In the genomic region with DNA sequence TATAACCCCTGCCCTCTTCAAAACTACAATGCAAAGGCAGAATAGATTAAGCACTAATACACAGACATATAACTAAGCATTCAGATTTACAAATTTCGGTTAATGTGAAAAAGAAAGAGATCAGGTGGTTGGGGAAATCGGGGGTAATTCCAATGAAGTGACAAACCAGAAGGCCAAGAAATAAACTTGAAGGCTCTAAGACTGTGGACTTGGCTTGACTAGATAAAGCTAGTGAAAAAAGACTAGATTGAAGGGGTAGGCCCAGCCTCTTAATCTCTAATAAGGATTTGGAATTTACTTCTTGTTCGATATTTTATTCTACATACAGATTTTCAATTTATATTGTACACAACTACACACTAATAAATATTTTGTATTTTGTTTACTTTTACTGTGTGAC, we compare ENCODE assay signal across 9 mouse cellular contexts. TPM values are rescaled to one million over a fixed set of nuclear protein-coding genes. Genes with fewer than 3 reads are reported as not detected.
DNase-seq lines count a peak whose midpoint lies in the region; ATAC-seq lines count a peak whose summit lies in the region.
"Had no signal": no experiment of that assay in that cellular context is flagged by ENCODE, and none has a peak within 500 bp of the region (broad histone marks: within the 10 kb centered on the region; RNA-seq: fewer than 3 reads in every experiment).

A gene (plus strand): TSS at position 301 of the 400 bp plus-strand sequence.

- H3K4me2 ChIP-seq in kidney, embryonic 16.5 days (replicated peaks; ENCODE audit: low read depth, low read length): peak within 1 kb of the TSS; percentile 64
- peak within 1 kb of the TSS; percentile 80 for H3K4me2 ChIP-seq in embryonic facial prominence, embryonic 12.5 days (replicated peaks)
- peak within 1 kb of the TSS; percentile 90 for H3K4me2 ChIP-seq in intestine, embryonic 15.5 days (replicated peaks)
- peak within 1 kb of the TSS; percentile 82 for H3K4me2 ChIP-seq in midbrain, embryonic 12.5 days (replicated peaks)

- no peak for ATAC-seq in kidney, embryonic 16.5 days (ENCODE audit: low FRiP score, low TSS enrichment)
- ATAC-seq in embryonic facial prominence, embryonic 12.5 days (ENCODE audit: insufficient number of reproducible peaks, insufficient read depth, low FRiP score, low TSS enrichment): no peak
- ATAC-seq in intestine, embryonic 15.5 days: no peak
- ATAC-seq in midbrain, embryonic 12.5 days (ENCODE audit: low FRiP score, low read depth): no peak
- ATAC-seq in granulocyte monocyte progenitor cell, adult 5-6 weeks (replicated peaks; ENCODE audit: poor library complexity, severe bottlenecking): no peak

- peak within 1 kb of the TSS; percentile 90 for H3K27ac ChIP-seq in kidney, embryonic 16.5 days (ENCODE audit: low read length)
- 0 out of 2 replicates have a peak within 1 kb of the TSS, but pooled peaks have one; percentile 54 for H3K27ac ChIP-seq in embryonic facial prominence, embryonic 12.5 days
- peak within 1 kb of the TSS; percentile 72 for H3K27ac ChIP-seq in intestine, embryonic 15.5 days
- H3K27ac ChIP-seq in midbrain, embryonic 12.5 days (replicated peaks): no peak within 1 kb of the TSS
- H3K27ac ChIP-seq: macrophage had no signal

- peak within 1 kb of the TSS; percentile 73 for H3K9ac ChIP-seq in kidney, embryonic 16.5 days (replicated peaks; ENCODE audit: low read length)
- H3K9ac ChIP-seq in embryonic facial prominence, embryonic 12.5 days: peak within 1 kb of the TSS; percentile 70
- H3K9ac ChIP-seq in intestine, embryonic 15.5 days: peak within 1 kb of the TSS; percentile 82
- H3K9ac ChIP-seq in midbrain, embryonic 12.5 days (replicated peaks): peak within 1 kb of the TSS; percentile 75

- H3K9me3 ChIP-seq in kidney, embryonic 16.5 days (ENCODE audit: low read length): no peaks in the 10 kb centered on the region
- no peaks in the 10 kb centered on the region for H3K9me3 ChIP-seq in embryonic facial prominence, embryonic 12.5 days
- H3K9me3 ChIP-seq in intestine, embryonic 15.5 days: no peaks in the 10 kb centered on the region
- no peaks in the 10 kb centered on the region for H3K9me3 ChIP-seq in midbrain, embryonic 12.5 days

- no peaks in the 10 kb centered on the region; the same call in 1 of the 2 replicates for H3K27me3 ChIP-seq in kidney, embryonic 16.5 days (ENCODE audit: insufficient read depth, low read length)
- H3K27me3 ChIP-seq in embryonic facial prominence, embryonic 12.5 days: 0 out of 2 replicates have a peak, but pooled peaks cover 5% of the 10 kb centered on the region
- no peaks in the 10 kb centered on the region for H3K27me3 ChIP-seq in intestine, embryonic 15.5 days (replicated peaks)
- peaks cover 30% of the 10 kb centered on the region for H3K27me3 ChIP-seq in midbrain, embryonic 12.5 days

- WGBS in kidney, embryonic 16.5 days: 89% methylated on average over 3 of the region's 3 CpGs
- WGBS in embryonic facial prominence, embryonic 12.5 days: 80% methylated on average over 3 of the region's 3 CpGs
- whole genome bisulfite sequencing in intestine, embryonic 15.5 days: 79% methylated on average over 3 of the region's 3 CpGs
- WGBS in midbrain, embryonic 12.5 days: 81% methylated on average over 3 of the region's 3 CpGs

- H3K4me3 ChIP-seq in kidney, embryonic 16.5 days (ENCODE audit: low read length): peak within 1 kb of the TSS; percentile 83
- peak within 1 kb of the TSS; percentile 77 for H3K4me3 ChIP-seq in embryonic facial prominence, embryonic 12.5 days
- H3K4me3 ChIP-seq in intestine, embryonic 15.5 days (replicated peaks): peak within 1 kb of the TSS; percentile 75
- H3K4me3 ChIP-seq in midbrain, embryonic 12.5 days: peak within 1 kb of the TSS; percentile 81

- no peak for DNase-seq in kidney, adult 9 months
- DNase-seq in embryo, embryonic 11 days: no peak
- no peak for DNase-seq in right cerebral cortex, postnatal 4 days

- peaks cover 29% of the 10 kb centered on the region for H3K4me1 ChIP-seq in kidney, embryonic 16.5 days (ENCODE audit: insufficient read depth, low read length)
- H3K4me1 ChIP-seq in embryonic facial prominence, embryonic 12.5 days: 0 out of 2 replicates have a peak, but pooled peaks cover 4% of the 10 kb centered on the region
- 0 out of 2 replicates have a peak, but pooled peaks cover 4% of the 10 kb centered on the region for H3K4me1 ChIP-seq in intestine, embryonic 15.5 days (replicated peaks)
- H3K4me1 ChIP-seq in midbrain, embryonic 12.5 days: peaks cover 13% of the 10 kb centered on the region; the same call in 1 of the 2 replicates

- no peaks in the 10 kb centered on the region for H3K36me3 ChIP-seq in kidney, embryonic 16.5 days (ENCODE audit: insufficient read depth, low read length)
- H3K36me3 ChIP-seq in embryonic facial prominence, embryonic 12.5 days: no peaks in the 10 kb centered on the region
- H3K36me3 ChIP-seq in intestine, embryonic 15.5 days: no peaks in the 10 kb centered on the region
- H3K36me3 ChIP-seq in midbrain, embryonic 12.5 days: no peaks in the 10 kb centered on the region

RNA-seq across cellular contexts. Expression of the gene that starts here (rescaled TPM):
- polyA plus RNA-seq in kidney, embryonic 16.5 days (2015; fragmentation: Nextera tagmentation; extraction: Ambion mirVana): 10.8 and 13.6 TPM in 2 replicates
- polyA plus RNA-seq in embryonic facial prominence, embryonic 12.5 days (2016; fragmentation: Nextera tagmentation; extraction: Ambion mirVana): 12.5 and 12.9 TPM in 2 replicates
- 15.3 and 16.7 TPM in 2 replicates for polyA plus RNA-seq in intestine, embryonic 15.5 days (2015; fragmentation: Nextera tagmentation; extraction: Ambion mirVana)
- polyA plus RNA-seq in midbrain, embryonic 12.5 days (2016; fragmentation: Nextera tagmentation; extraction: Ambion mirVana): 6.4 and 7.9 TPM in 2 replicates
- not detected in 2 replicates for total RNA-seq in granulocyte monocyte progenitor cell, adult 5-6 weeks (2014; fragmentation: Nextera tagmentation)
- total RNA-seq in granulocyte monocyte progenitor cell, adult 5-6 weeks (2017): not detected in 2 replicates
- polyA plus RNA-seq: macrophage had no signal
